Mouse (Mus musculus) WW6 (cell line): ENCODE results near the gene Triobp.

Experiments used
- DNase-seq: peaks from one replicate; pipeline ENCODE4 v3.0.0-alpha.2; 2013; ENCODE audit warnings: low read depth, low spot score

The Triobp gene

GRCm38 (mm10) chr15:78926021-78926919 lies 21.3 kb upstream of the Triobp start, which contains the start of gene Lgals1:
Gene Lgals1, plus strand, starts transcription at chr15:78926725.
- DNase-seq, result no peak

- no peak for DNase-seq
Observed at GRCm38 (mm10) chr15:78927021-78927787, 20.3 kb upstream of the Triobp start.

GRCm38 (mm10) chr15:78927788-78928457 lies 19.6 kb upstream of the Triobp start:
- no peak for DNase-seq

GRCm38 (mm10) chr15:78928539-78928938 lies 19.0 kb upstream of the Triobp start:
- DNase-seq, result no peak

GRCm38 (mm10) chr15:78930192-78930706 lies 17.3 kb upstream of the Triobp start:
- no peak for DNase-seq

GRCm38 (mm10) chr15:78930801-78931426 lies 16.6 kb upstream of the Triobp start:
- DNase-seq, result no peak

- no peak for DNase-seq
Observed at GRCm38 (mm10) chr15:78931577-78931976, 15.9 kb upstream of the Triobp start.

- DNase-seq, result peak; percentile 75
Observed at GRCm38 (mm10) chr15:78934784-78935320, 12.7 kb upstream of the Triobp start, which contains the start of gene Nol12. Gene Nol12, plus strand, starts transcription at chr15:78934933.

- no peak for DNase-seq
Observed at GRCm38 (mm10) chr15:78936403-78936802, 11.1 kb upstream of the Triobp start.

- DNase-seq, result no peak
Observed at GRCm38 (mm10) chr15:78937311-78937710, 10.2 kb upstream of the Triobp start.

- DNase-seq, result no peak
Observed at GRCm38 (mm10) chr15:78937963-78938362, 9.6 kb upstream of the Triobp start.

- no peak for DNase-seq
Observed at GRCm38 (mm10) chr15:78940325-78940724, 7.2 kb upstream of the Triobp start.

- DNase-seq, result no peak
Observed at GRCm38 (mm10) chr15:78942663-78943062, 4.9 kb upstream of the Triobp start.

GRCm38 (mm10) chr15:78946232-78946631 lies 1.3 kb upstream of the Triobp start:
- no peak for DNase-seq

- DNase-seq, result no peak
Observed at GRCm38 (mm10) chr15:78948152-78948725, 715 bp downstream of the Triobp start.

GRCm38 (mm10) chr15:78948883-78949282 lies 1.4 kb downstream of the Triobp start:
- DNase-seq, result no peak

GRCm38 (mm10) chr15:78955663-78956062 lies 8.1 kb downstream of the Triobp start:
- DNase-seq, result no peak

GRCm38 (mm10) chr15:78956351-78956750 lies 8.8 kb downstream of the Triobp start:
- DNase-seq, result no peak

- no peak for DNase-seq
Observed at GRCm38 (mm10) chr15:78957021-78957420, 9.5 kb downstream of the Triobp start.

- DNase-seq, result no peak
Observed at GRCm38 (mm10) chr15:78959537-78959936, 12.0 kb downstream of the Triobp start.

GRCm38 (mm10) chr15:78960088-78960487 lies 12.6 kb downstream of the Triobp start:
- no peak for DNase-seq
